Mouse (Mus musculus): Measurements from ENCODE around the gene Ptrh2.

- no peak for TF ChIP-seq CTCF (conservative IDR thresholded peaks at IDR 0.05; ENCODE audit: insufficient read depth, insufficient read length, low read depth, low read length)
- no peak for TF ChIP-seq POLR2A (IDR thresholded peaks at IDR 0.05; ENCODE audit: low read depth, low read length)
Measured at GRCm38 (mm10) chr11:86650676-86651075, 33.1 kb upstream of the Ptrh2 start.

Data from kidney, adult 2 months (tissue).